Mouse (Mus musculus): ENCODE data around the gene Epha4.

GRCm38 (mm10) chr1:77514325-77514962, 444 bp downstream of the Epha4 start:
- TF ChIP-seq CTCF (conservative IDR thresholded peaks at IDR 0.05; ENCODE audit: insufficient read depth, insufficient read length, low read depth, low read length): no peak
- TF ChIP-seq POLR2A (IDR thresholded peaks at IDR 0.05; ENCODE audit: low read depth, low read length): no peak
